Mouse (Mus musculus): ENCODE results near the gene Igfbp5.

Gene Igfbp5

GRCm38 (mm10) chr1:72809951-72810675 lies 64.6 kb downstream of the Igfbp5 start:
- DNase-seq (ENCODE audit: low spot score), result peak; percentile 40

DNA sequence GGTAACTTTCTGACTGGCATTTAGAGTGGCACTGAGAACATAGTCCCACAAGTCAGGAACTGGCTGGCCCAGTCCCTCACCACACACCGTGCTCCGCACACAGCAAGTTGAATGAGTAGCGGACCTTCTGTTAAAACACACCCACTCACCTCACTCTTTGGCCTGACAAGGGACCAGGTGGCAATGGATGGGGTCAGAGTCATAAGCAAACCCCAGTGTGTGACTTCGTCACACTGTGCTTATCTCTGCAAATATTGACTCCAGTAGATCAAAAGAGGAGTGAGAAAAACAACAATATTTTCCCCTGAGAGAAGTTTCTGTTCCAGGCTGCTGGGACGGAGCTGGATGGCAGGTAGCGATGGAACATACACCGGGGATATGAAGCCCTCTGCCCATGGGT lies 65.4 kb downstream of the Igfbp5 start:
- no peak for DNase-seq (ENCODE audit: low spot score)
